Mouse (Mus musculus): ENCODE data around the gene Glb1. TPM values are rescaled to one million over a fixed set of nuclear protein-coding genes. Genes with fewer than 3 reads are reported as not detected.
A peak's percentile ranks its signal among the peaks of the same experiment; 100 is the strongest.
"Not testable (repeated sequence)": the region's sequence is repeated elsewhere in the genome, so short reads cannot be mapped to it uniquely, and the experiment has no call there.

The Glb1 gene
- polyA plus RNA-seq, 1 experiment from 2014 or later, result 21.4 TPM

- no peaks in the 10 kb centered on the region for H3K36me3 ChIP-seq (replicated peaks)
- no peak for ATAC-seq (ENCODE audit: low FRiP score)
- no peaks in the 10 kb centered on the region for H3K9me3 ChIP-seq
- no peak overlapping the region for H3K9ac ChIP-seq
- H3K4me3 ChIP-seq (replicated peaks), result no peak overlapping the region
- WGBS, result 95% methylated on average over 10 of the region's 10 CpGs
- H3K4me1 ChIP-seq, result no peaks in the 10 kb centered on the region; the same call in 1 of the 2 replicates
- H3K27me3 ChIP-seq, result no peaks in the 10 kb centered on the region
- no peak overlapping the region for H3K4me2 ChIP-seq
- H3K27ac ChIP-seq, result no peak overlapping the region
Observed at GRCm38 (mm10) chr9:114385160-114385559, 15.7 kb upstream of the Glb1 start.

GRCm38 (mm10) chr9:114387086-114387485, 13.8 kb upstream of the Glb1 start:
- Histone ChIP-seq H3K4me2 (no peak overlapping the region), H3K9me3 (no peaks in the 10 kb centered on the region), H3K36me3 (replicated peaks) (no peaks in the 10 kb centered on the region), H3K27me3 (peaks cover 3% of the 10 kb centered on the region; the same call in 1 of the 2 replicates), H3K9ac (no peak overlapping the region), H3K4me1 (peaks cover 6% of the 10 kb centered on the region), H3K27ac (no peak overlapping the region), H3K4me3 (replicated peaks) (no peak overlapping the region)
- WGBS, result 84% methylated on average over 6 of the region's 6 CpGs
- no peak for ATAC-seq (ENCODE audit: low FRiP score)

- whole genome bisulfite sequencing, result 89% methylated on average over 8 of the region's 8 CpGs
- no peak overlapping the region for H3K4me3 ChIP-seq (replicated peaks)
- no peak overlapping the region for H3K27ac ChIP-seq
- no peaks in the 10 kb centered on the region for H3K36me3 ChIP-seq (replicated peaks)
- H3K4me1 ChIP-seq, result peaks cover 6% of the 10 kb centered on the region
- H3K27me3 ChIP-seq, result peaks cover 3% of the 10 kb centered on the region; the same call in 1 of the 2 replicates
- H3K9me3 ChIP-seq, result no peaks in the 10 kb centered on the region
- no peak for ATAC-seq (ENCODE audit: low FRiP score)
- H3K9ac ChIP-seq, result no peak overlapping the region
- no peak overlapping the region for H3K4me2 ChIP-seq
Observed at GRCm38 (mm10) chr9:114388288-114388687, 12.6 kb upstream of the Glb1 start.

GRCm38 (mm10) chr9:114388701-114389370, 12.0 kb upstream of the Glb1 start:
- Histone ChIP-seq H3K36me3 (replicated peaks) (no peaks in the 10 kb centered on the region), H3K27me3 (peaks cover 3% of the 10 kb centered on the region; the same call in 1 of the 2 replicates), H3K27ac (no peak overlapping the region), H3K4me1 (peaks cover 6% of the 10 kb centered on the region), H3K4me2 (no peak overlapping the region), H3K9me3 (no peaks in the 10 kb centered on the region), H3K9ac (no peak overlapping the region), H3K4me3 (replicated peaks) (no peak overlapping the region)
- no peak for ATAC-seq (ENCODE audit: low FRiP score)
- 85% methylated on average over 3 of the region's 3 CpGs for WGBS

- no peak overlapping the region for H3K27ac ChIP-seq
- H3K4me2 ChIP-seq, result peak overlapping the region; percentile 91
- WGBS, result 78% methylated on average over 8 of the region's 8 CpGs
- no peak overlapping the region for H3K9ac ChIP-seq
- peaks cover 3% of the 10 kb centered on the region; the same call in 1 of the 2 replicates for H3K27me3 ChIP-seq
- H3K4me1 ChIP-seq, result peaks cover 6% of the 10 kb centered on the region
- peak overlapping the region; percentile 78 for H3K4me3 ChIP-seq (replicated peaks)
- H3K36me3 ChIP-seq (replicated peaks), result no peaks in the 10 kb centered on the region
- ATAC-seq (ENCODE audit: low FRiP score), result peak; percentile 51
- no peaks in the 10 kb centered on the region for H3K9me3 ChIP-seq
Observed at GRCm38 (mm10) chr9:114389371-114389904, 11.4 kb upstream of the Glb1 start.

- peak within 1 kb of the TSS; percentile 78 for H3K4me3 ChIP-seq (replicated peaks)
- peak within 1 kb of the TSS; percentile 91 for H3K4me2 ChIP-seq
- peak; percentile 83 for ATAC-seq (ENCODE audit: low FRiP score)
- H3K9ac ChIP-seq, result peak within 1 kb of the TSS; percentile 73
- H3K27me3 ChIP-seq, result peaks cover 3% of the 10 kb centered on the region; the same call in 1 of the 2 replicates
- H3K27ac ChIP-seq, result peak within 1 kb of the TSS; percentile 26; the same call in 1 of the 2 replicates
- no peaks in the 10 kb centered on the region for H3K9me3 ChIP-seq
- peaks cover 6% of the 10 kb centered on the region for H3K4me1 ChIP-seq
- 1% methylated on average over 93 of the region's 96 CpGs for WGBS
- no peaks in the 10 kb centered on the region for H3K36me3 ChIP-seq (replicated peaks)
Observed at GRCm38 (mm10) chr9:114389905-114390748, 10.7 kb upstream of the Glb1 start, which contains the start of gene Crtap. Gene Crtap, minus strand, starts transcription at chr9:114390675.

GRCm38 (mm10) chr9:114390749-114391075, 10.2 kb upstream of the Glb1 start:
- Histone ChIP-seq H3K9me3 (no peaks in the 10 kb centered on the region), H3K27me3 (peaks cover 3% of the 10 kb centered on the region; the same call in 1 of the 2 replicates), H3K4me2 (peak overlapping the region; percentile 91), H3K36me3 (replicated peaks) (no peaks in the 10 kb centered on the region), H3K9ac (peak overlapping the region; percentile 73), H3K4me1 (peaks cover 6% of the 10 kb centered on the region), H3K4me3 (replicated peaks) (peak overlapping the region; percentile 78), H3K27ac (no peak overlapping the region)
- 5% methylated on average over 10 of the region's 10 CpGs for WGBS
- ATAC-seq (ENCODE audit: low FRiP score), result no peak

GRCm38 (mm10) chr9:114394136-114394535, 6.7 kb upstream of the Glb1 start:
- not testable (repeated sequence) for H3K9ac ChIP-seq; H3K9me3 ChIP-seq; H3K27ac ChIP-seq; H3K4me2 ChIP-seq; H3K36me3 ChIP-seq (replicated peaks); H3K4me1 ChIP-seq; ATAC-seq (ENCODE audit: low FRiP score); H3K27me3 ChIP-seq; H3K4me3 ChIP-seq (replicated peaks)
- 64% methylated on average over 6 of the region's 6 CpGs for WGBS

- H3K27me3 ChIP-seq, result peaks cover 3% of the 10 kb centered on the region; the same call in 1 of the 2 replicates
- no peaks in the 10 kb centered on the region for H3K9me3 ChIP-seq
- WGBS, result 91% methylated on average over 8 of the region's 8 CpGs
- H3K4me3 ChIP-seq (replicated peaks), result no peak overlapping the region
- no peak overlapping the region for H3K4me2 ChIP-seq
- H3K27ac ChIP-seq, result no peak overlapping the region
- no peak for ATAC-seq (ENCODE audit: low FRiP score)
- no peak overlapping the region for H3K9ac ChIP-seq
- H3K36me3 ChIP-seq (replicated peaks), result no peaks in the 10 kb centered on the region
- H3K4me1 ChIP-seq, result peaks cover 6% of the 10 kb centered on the region
Observed at GRCm38 (mm10) chr9:114394677-114395076, 6.2 kb upstream of the Glb1 start.

- peaks cover 3% of the 10 kb centered on the region; the same call in 1 of the 2 replicates for H3K27me3 ChIP-seq
- peaks cover 6% of the 10 kb centered on the region for H3K4me1 ChIP-seq
- no peaks in the 10 kb centered on the region for H3K36me3 ChIP-seq (replicated peaks)
- no peak overlapping the region for H3K27ac ChIP-seq
- H3K9ac ChIP-seq, result no peak overlapping the region
- ATAC-seq (ENCODE audit: low FRiP score), result no peak
- no peak overlapping the region for H3K4me2 ChIP-seq
- 86% methylated on average over 4 of the region's 4 CpGs for WGBS
- H3K9me3 ChIP-seq, result no peaks in the 10 kb centered on the region
- no peak overlapping the region for H3K4me3 ChIP-seq (replicated peaks)
Observed at GRCm38 (mm10) chr9:114395258-114395657, 5.6 kb upstream of the Glb1 start.

GRCm38 (mm10) chr9:114399680-114400079, 1.2 kb upstream of the Glb1 start:
- no peak overlapping the region for H3K27ac ChIP-seq
- peaks cover 12% of the 10 kb centered on the region for H3K4me1 ChIP-seq
- H3K4me2 ChIP-seq, result no peak overlapping the region
- no peak overlapping the region for H3K4me3 ChIP-seq (replicated peaks)
- no peak overlapping the region for H3K9ac ChIP-seq
- no peaks in the 10 kb centered on the region for H3K27me3 ChIP-seq
- H3K9me3 ChIP-seq, result no peaks in the 10 kb centered on the region
- no peak for ATAC-seq (ENCODE audit: low FRiP score)
- peaks cover 4% of the 10 kb centered on the region for H3K36me3 ChIP-seq (replicated peaks)
- 91% methylated on average over 12 of the region's 12 CpGs for WGBS

GRCm38 (mm10) chr9:114400588-114400948, 308 bp upstream of the Glb1 start:
- H3K36me3 ChIP-seq (replicated peaks), result peaks cover 12% of the 10 kb centered on the region
- H3K4me1 ChIP-seq, result peaks cover 12% of the 10 kb centered on the region
- no peaks in the 10 kb centered on the region for H3K9me3 ChIP-seq
- no peaks in the 10 kb centered on the region for H3K27me3 ChIP-seq
- peak overlapping the region; percentile 81 for H3K4me3 ChIP-seq (replicated peaks)
- H3K4me2 ChIP-seq, result peak overlapping the region; percentile 75
- 27% methylated on average over 5 of the region's 5 CpGs for WGBS
- H3K9ac ChIP-seq, result no peak overlapping the region
- peak; percentile 73 for ATAC-seq (ENCODE audit: low FRiP score)
- H3K27ac ChIP-seq, result peak overlapping the region; percentile 76
